ENCODE assay signal across 14 mouse cellular contexts in genomic region chr12:66130909-66131308, GRCm38 (mm10).
DNase-seq lines count a peak whose midpoint lies in the region; ATAC-seq lines count a peak whose summit lies in the region.
"Had no signal": no experiment of that assay in that cellular context is flagged by ENCODE, and none has a peak within 500 bp of the region (broad histone marks: within the 10 kb centered on the region; RNA-seq: fewer than 3 reads in every experiment).

No protein-coding gene starts in this region.

- H3K4me2 ChIP-seq in hindbrain, embryonic 15.5 days = no peak overlapping the region
- H3K4me2 ChIP-seq in hindbrain, embryonic 16.5 days (ENCODE audit: low read length) = no peak overlapping the region
- H3K4me2 ChIP-seq in midbrain, embryonic 16.5 days (ENCODE audit: low read length) = no peak overlapping the region
- no peak overlapping the region for H3K4me2 ChIP-seq in forebrain, embryonic 13.5 days
- H3K4me2 ChIP-seq: embryonic facial prominence, embryonic 12.5 days; heart, embryonic 11.5 days; liver, embryonic 13.5 days had no signal

- no peak for DNase-seq in midbrain, embryonic 10.5 days (ENCODE audit: low spot score)
- DNase-seq in yolk sac, embryonic 10.5 days (ENCODE audit: low spot score) = no peak
- no peak for DNase-seq in kidney, adult 11 months
- no peak for DNase-seq in frontal cortex, postnatal 36 days (ENCODE audit: low spot score in 2 of 2)
- DNase-seq: adrenal gland, postnatal 14 days; cerebellum, adult 11-12 months; kidney, postnatal 36 days; liver, embryonic 13.5 days had no signal

- 58% methylated on average over 1 of the region's 1 CpGs for WGBS in hindbrain, embryonic 15.5 days
- whole genome bisulfite sequencing in hindbrain, embryonic 16.5 days = 63% methylated on average over 1 of the region's 1 CpGs
- 48% methylated on average over 1 of the region's 1 CpGs for WGBS in midbrain, embryonic 16.5 days
- 51% methylated on average over 1 of the region's 1 CpGs for WGBS in midbrain, embryonic 10.5 days
- WGBS in forebrain, embryonic 13.5 days = 67% methylated on average over 1 of the region's 1 CpGs

- H3K4me3 ChIP-seq in hindbrain, embryonic 15.5 days = no peak overlapping the region
- no peak overlapping the region for H3K4me3 ChIP-seq in hindbrain, embryonic 16.5 days (ENCODE audit: low read length)
- no peak overlapping the region for H3K4me3 ChIP-seq in midbrain, embryonic 16.5 days (ENCODE audit: low read depth, low read length)
- H3K4me3 ChIP-seq in midbrain, embryonic 10.5 days = no peak overlapping the region
- no peak overlapping the region for H3K4me3 ChIP-seq in forebrain, embryonic 13.5 days
- H3K4me3 ChIP-seq: embryonic facial prominence, embryonic 12.5 days; liver, embryonic 13.5 days had no signal

- H3K36me3 ChIP-seq in hindbrain, embryonic 15.5 days = no peaks in the 10 kb centered on the region
- no peaks in the 10 kb centered on the region for H3K36me3 ChIP-seq in hindbrain, embryonic 16.5 days (ENCODE audit: control insufficient read depth, insufficient read depth, low read length)
- no peaks in the 10 kb centered on the region for H3K36me3 ChIP-seq in midbrain, embryonic 16.5 days (ENCODE audit: control insufficient read depth, insufficient read depth, low read length)
- H3K36me3 ChIP-seq in midbrain, embryonic 10.5 days = no peaks in the 10 kb centered on the region
- H3K36me3 ChIP-seq in forebrain, embryonic 13.5 days (ENCODE audit: poor library complexity, severe bottlenecking) = no peaks in the 10 kb centered on the region
- H3K36me3 ChIP-seq: embryonic facial prominence, embryonic 12.5 days; liver, embryonic 13.5 days had no signal

- H3K9me3 ChIP-seq in hindbrain, embryonic 15.5 days = no peaks in the 10 kb centered on the region
- no peaks in the 10 kb centered on the region for H3K9me3 ChIP-seq in hindbrain, embryonic 16.5 days (ENCODE audit: control insufficient read depth, low read length)
- H3K9me3 ChIP-seq in midbrain, embryonic 16.5 days (replicated peaks; ENCODE audit: control insufficient read depth, low read length, poor library complexity, severe bottlenecking) = no peaks in the 10 kb centered on the region
- H3K9me3 ChIP-seq in midbrain, embryonic 10.5 days (replicated peaks) = no peaks in the 10 kb centered on the region
- no peaks in the 10 kb centered on the region for H3K9me3 ChIP-seq in forebrain, embryonic 13.5 days (replicated peaks)
- H3K9me3 ChIP-seq: embryonic facial prominence, embryonic 12.5 days; liver, embryonic 13.5 days had no signal

- H3K9ac ChIP-seq in hindbrain, embryonic 15.5 days = no peak overlapping the region
- H3K9ac ChIP-seq in hindbrain, embryonic 16.5 days (ENCODE audit: low read depth, low read length) = no peak overlapping the region
- H3K9ac ChIP-seq in midbrain, embryonic 16.5 days (ENCODE audit: low read depth, low read length) = no peak overlapping the region
- H3K9ac ChIP-seq in forebrain, embryonic 13.5 days = no peak overlapping the region
- H3K9ac ChIP-seq: embryonic facial prominence, embryonic 12.5 days; liver, embryonic 13.5 days had no signal

- H3K27ac ChIP-seq in hindbrain, embryonic 15.5 days (replicated peaks) = no peak overlapping the region
- no peak overlapping the region for H3K27ac ChIP-seq in hindbrain, embryonic 16.5 days (ENCODE audit: low read depth, low read length)
- no peak overlapping the region for H3K27ac ChIP-seq in midbrain, embryonic 16.5 days (ENCODE audit: low read length)
- no peak overlapping the region for H3K27ac ChIP-seq in midbrain, embryonic 10.5 days (replicated peaks)
- H3K27ac ChIP-seq in forebrain, embryonic 13.5 days = no peak overlapping the region
- H3K27ac ChIP-seq: embryonic facial prominence, embryonic 12.5 days; liver, embryonic 13.5 days had no signal

- 0 out of 2 replicates have a peak, but pooled peaks have one; percentile 56 for ATAC-seq in hindbrain, embryonic 15.5 days (ENCODE audit: low FRiP score, low read depth)
- no peak for ATAC-seq in hindbrain, embryonic 16.5 days
- 0 out of 2 replicates have a peak, but pooled peaks have one; percentile 58 for ATAC-seq in midbrain, embryonic 16.5 days
- peak; percentile 66 for ATAC-seq in forebrain, embryonic 13.5 days

- no peaks in the 10 kb centered on the region for H3K4me1 ChIP-seq in hindbrain, embryonic 15.5 days (replicated peaks)
- no peaks in the 10 kb centered on the region for H3K4me1 ChIP-seq in hindbrain, embryonic 16.5 days (ENCODE audit: control insufficient read depth, insufficient read depth, low read depth, low read length)
- no peaks in the 10 kb centered on the region for H3K4me1 ChIP-seq in midbrain, embryonic 16.5 days (ENCODE audit: control insufficient read depth, insufficient read depth, low read length)
- H3K4me1 ChIP-seq in midbrain, embryonic 10.5 days = no peaks in the 10 kb centered on the region
- H3K4me1 ChIP-seq in forebrain, embryonic 13.5 days = no peaks in the 10 kb centered on the region
- H3K4me1 ChIP-seq: embryonic facial prominence, embryonic 12.5 days; liver, embryonic 13.5 days had no signal

- no peaks in the 10 kb centered on the region for H3K27me3 ChIP-seq in hindbrain, embryonic 15.5 days
- no peaks in the 10 kb centered on the region for H3K27me3 ChIP-seq in hindbrain, embryonic 16.5 days (replicated peaks; ENCODE audit: control insufficient read depth, insufficient read depth, low read length)
- no peaks in the 10 kb centered on the region for H3K27me3 ChIP-seq in midbrain, embryonic 16.5 days (ENCODE audit: control insufficient read depth, insufficient read depth, low read depth, low read length)
- H3K27me3 ChIP-seq in midbrain, embryonic 10.5 days (ENCODE audit: low read depth, poor library complexity, severe bottlenecking) = no peaks in the 10 kb centered on the region
- H3K27me3 ChIP-seq in forebrain, embryonic 13.5 days = no peaks in the 10 kb centered on the region
- H3K27me3 ChIP-seq: embryonic facial prominence, embryonic 12.5 days; liver, embryonic 13.5 days had no signal
